Mouse (Mus musculus): ENCODE measurements around the gene Grn.

Gene Grn

DNA sequence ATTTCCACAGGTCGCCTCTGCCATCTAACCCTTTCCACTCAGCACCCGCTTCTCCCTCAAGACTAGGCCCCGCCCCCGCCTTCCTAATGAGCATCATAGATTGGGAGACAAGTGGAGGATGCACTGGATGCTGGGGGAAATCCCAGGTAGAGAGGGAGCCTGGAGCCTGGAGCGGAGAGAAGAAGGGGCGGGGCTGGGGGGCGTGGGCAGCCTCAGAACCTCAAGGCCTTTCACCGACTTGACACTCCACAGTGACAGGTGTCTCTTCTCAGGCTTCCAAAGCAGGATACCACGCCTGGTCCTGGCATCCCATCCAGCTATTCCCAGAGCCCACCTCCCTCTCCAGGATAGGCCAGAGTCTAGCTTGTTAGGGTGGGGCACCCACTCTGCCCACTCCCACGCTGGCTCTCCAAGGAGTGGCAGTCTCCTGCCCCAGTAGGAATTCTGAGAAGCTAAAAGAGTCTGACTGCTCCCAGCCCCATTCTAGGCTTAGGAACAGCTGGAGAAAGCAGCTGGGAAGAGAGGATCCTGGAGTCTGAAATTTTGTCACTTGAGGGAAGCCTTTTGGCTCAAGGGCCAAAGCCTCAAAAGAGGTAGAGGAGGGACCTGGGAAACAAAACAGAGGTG is 15.3 kb downstream of the Grn start:
- no peak for DNase-seq

DNA sequence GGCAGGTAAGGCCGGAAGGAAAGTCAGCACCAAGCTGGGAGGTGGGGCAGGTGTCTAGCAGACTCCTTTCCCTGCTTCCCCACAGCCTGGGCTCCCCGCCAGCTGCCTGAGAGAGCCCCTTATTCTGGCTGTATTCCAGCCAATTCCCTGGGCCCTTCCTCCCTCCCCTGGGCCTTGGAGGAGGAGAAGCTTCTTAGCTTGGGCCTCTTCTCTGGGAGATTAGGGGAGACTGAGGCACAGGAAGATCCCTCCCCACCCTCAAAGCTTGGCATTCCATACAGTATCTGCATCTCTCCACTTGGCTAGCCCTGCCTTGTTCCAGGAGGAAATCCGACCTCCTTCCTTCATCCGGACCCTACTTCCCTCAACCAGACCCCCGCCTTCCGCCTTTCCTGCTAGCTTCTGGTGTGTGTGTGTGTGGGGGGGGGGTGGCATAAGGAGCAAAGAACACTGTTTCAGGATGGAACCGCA is 15.8 kb downstream of the Grn start:
- DNase-seq = no peak

DNA sequence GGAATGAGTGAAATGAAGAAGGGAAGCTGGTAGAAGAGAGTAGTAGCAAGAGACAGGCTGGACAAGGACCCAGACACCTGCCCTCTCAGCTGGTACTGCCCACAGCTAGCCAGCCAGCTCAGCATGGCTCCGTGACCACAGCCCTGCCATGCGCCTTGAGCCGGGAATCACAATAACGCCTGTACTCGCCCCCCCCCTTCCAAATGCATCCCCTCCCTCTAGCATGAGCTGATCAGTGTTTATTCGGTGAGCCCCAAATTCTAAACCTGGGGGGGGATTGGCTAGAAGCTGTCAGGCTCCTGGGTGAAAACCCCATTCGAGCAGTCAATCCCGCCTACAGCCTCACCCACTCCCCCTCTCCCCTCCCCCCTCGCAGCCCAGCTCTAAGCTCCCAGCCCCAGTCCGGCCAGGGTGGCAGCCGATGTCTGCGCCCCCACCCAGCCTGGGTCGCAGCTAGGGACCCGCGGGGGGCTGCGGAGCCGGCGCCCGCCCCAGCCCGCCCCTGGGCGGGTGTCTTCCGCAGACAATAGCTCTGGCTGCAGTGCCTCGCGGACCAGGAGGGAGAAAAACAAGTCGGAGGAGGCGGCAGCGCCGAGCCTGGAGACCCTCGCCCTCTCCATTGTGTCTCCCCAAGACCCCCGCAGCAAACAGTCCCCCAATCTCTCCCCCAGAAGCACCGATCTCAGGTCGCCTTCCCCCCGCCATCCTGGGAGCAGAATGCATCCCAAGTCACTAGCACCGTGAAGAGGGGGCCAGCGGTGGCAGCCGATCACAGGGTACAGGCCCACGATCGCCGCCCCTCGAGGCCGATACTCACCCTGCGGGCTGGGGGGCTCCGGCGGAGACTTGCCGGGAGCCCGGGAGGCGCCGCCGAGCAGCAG is 16.7 kb downstream of the Grn start:
- peak; percentile 23 for DNase-seq

DNA sequence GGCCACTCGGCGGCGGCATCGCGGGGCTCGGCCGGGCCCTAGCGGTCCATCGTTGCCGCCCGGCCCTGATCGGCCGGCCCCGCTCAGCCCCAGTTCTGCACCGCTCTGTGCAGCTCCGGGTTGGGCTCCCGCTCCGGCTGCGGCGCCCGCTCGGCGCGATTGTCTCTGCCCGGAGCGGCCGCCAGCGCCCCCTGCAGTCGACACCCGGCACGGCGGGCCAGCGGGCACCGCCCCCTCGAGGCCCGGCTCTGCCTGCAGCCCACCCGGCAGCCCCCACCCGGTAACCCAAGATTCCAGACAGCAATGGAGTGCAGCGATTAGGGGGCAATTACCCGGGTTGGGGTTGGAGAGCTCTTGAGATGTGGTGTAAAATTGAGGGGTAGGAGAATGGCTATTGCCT is 17.4 kb downstream of the Grn start, which contains the start of gene Fam171a2:
TSS of gene Fam171a2 (minus strand) at position 186 of the 400 bp plus-strand sequence.
- peak; percentile 84 for DNase-seq

DNA sequence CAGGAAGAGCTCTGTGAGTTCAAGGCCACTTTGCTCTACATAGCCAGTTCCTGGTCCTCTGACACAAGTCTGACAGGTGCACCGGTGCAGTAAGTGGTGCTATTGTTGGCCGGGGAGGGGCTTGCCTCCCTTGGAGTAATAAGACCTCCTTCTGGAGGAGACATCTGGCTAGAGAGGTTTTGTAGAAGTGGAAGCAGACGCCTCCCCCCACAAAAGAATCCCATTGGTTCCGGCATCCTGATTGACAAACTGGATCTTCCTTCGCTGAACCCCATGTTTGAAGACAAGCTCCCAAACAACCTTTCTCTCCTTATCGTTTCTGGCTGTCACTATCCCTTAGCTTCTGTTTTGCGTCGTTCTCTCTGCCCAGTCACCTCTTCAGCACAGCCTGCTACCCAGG is 18.2 kb downstream of the Grn start:
- DNase-seq = no peak

DNA sequence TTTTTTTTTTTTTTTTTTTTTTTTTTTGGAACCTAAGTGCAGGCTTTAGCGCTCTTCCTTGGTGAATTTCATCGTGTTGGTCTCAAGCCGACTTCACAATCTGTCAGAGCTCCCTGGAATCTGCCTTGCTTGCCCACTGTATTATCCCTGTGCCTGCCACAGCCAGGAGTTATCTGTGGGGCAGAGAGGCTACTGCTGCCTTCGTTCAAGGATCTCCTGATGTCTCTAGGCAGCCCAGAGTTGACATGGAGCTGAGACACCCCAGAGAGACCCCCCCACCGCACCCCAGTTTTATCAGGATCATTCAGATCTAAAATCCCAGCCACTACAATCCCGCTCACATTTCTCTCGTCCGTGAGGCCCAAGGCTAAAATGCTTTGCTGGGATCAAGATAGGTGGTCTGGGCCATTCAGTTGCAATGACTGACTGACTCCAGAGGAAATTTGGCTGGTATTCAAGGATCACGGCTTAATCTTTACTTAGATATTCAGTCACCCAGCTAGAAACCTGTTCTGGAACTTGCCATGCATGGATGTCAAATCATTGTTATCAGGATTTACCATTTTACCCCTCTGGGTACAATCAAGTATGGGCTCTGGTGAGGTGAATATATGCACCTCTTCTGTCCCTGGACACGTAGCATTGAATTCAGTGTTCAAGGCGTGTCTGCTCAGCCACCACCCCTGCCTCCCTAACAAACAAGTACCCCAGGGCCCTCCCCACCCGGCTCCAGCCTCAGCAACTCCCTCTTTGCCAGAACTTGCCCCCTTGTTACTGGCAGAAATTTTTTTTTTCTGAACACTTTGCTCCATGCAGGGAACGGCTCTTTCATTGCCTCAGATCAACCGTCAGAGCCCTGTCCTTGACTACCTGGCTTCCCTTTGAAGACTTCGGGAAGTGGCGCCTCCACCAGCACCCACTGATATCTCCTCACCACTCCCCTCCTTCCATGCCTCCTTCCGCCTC is 19.2 kb downstream of the Grn start:
- no peak for DNase-seq

DNA sequence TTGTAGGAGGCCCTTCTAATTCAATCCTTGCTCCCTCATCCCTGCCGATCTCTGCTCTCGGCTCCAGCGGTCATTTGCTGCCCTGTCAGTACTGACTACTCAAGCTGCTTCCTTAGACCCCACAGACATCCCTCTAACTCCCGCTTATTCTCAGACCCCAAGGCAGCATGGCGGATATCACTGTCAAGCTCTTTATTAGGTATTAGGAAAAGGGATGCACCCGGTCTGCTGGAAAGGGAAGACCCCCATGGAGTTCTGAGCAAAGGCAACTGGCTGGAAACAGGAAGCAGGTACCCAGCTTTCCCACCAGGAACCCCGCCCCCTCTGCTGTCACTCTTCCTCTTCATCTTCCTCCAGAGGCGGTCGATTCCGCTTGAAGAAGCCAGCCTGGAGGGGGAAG is 23.0 kb downstream of the Grn start:
- DNase-seq = no peak

DNA sequence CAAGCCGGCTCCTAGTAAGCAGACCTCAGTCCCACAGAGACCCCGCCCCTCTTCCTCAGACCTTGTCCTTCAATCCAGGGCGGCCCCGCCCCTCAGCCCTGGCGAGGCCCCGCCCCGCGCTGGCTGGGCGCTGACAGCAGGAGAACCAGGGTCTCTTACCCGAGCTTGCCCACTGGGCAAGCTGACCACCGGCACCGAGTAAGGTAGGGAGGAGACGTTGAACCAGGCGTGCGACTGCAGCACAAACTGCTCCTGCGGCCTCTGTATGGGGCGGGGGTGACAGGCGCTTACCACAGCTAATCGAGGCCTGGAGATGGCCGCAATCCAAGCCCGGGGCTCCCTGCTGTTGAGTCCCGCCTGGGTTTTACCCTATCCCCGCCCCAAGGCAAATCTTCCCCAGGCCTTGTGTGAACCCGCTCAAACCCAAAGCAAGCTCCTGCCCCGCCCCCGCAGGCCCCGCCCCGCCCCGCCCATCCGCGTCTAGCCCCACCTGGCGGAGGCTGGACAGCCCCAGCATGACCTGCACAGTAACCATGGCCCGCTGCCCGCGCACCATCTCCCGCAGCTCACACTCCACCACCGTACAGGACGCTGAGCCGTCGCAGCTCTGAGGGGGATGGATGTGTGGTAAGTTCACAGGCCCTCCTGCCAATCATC is 25.8 kb downstream of the Grn start:
- peak; percentile 60 for DNase-seq

DNA sequence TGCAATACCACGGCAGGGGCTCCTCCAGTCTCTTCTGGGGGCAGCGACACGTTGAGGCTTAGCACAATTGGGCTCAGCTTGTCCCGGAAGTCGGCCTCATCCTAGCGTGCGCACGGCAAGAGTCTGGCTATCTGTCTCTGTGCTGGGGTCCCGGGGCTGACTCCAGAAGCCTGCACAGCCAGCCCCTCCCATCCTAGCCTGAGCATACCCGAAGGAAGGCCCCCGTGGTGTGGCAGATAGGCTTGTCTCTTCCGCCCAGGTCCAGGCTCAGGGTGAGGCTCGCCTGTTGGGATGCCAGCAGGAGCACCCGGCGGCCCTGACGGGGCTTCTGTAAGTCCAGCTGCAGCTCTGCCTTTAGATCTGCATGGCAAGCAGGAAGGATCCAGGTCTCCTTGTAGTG is 30.4 kb downstream of the Grn start:
- no peak for DNase-seq

DNA sequence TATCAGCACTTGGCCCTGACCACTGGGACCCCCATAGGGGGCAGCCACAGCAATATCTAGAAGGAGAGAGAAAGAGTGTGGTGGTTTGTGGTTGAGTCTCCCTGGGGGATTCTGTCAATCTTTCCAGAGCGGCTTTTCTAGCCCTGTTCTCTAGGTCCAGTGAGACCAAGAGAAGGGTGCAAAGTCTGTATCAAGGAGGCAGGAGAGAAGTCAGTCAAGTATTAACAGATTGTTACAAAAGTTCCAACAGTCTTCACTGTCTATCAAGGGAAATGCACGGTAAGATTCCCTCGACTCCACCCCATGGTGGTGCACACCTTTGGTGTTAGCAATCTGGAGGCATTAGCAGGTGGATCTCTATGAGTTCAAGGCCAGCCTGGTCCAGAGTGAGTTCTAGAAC is 31.6 kb downstream of the Grn start:
- no peak for DNase-seq

DNA sequence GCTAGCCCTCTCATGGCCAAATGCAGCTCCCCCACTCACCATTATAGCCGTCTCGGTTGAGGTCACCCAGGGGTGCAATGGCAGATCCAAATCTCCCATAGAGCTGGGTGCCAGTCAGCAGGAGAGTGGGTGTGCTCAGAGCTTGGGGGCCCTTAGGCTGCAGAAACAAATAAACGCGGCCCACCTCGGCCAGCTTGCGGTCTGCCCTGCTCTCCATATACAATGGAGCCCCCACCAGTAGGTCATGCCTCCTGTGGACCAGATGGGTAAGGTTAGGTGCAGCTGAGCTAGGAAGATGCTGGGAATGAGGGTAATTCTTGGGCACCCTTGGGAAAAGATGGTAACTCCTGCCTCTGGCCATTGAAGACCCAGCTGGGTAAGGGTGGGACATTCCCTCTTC is 34.8 kb downstream of the Grn start:
- no peak for DNase-seq

DNA sequence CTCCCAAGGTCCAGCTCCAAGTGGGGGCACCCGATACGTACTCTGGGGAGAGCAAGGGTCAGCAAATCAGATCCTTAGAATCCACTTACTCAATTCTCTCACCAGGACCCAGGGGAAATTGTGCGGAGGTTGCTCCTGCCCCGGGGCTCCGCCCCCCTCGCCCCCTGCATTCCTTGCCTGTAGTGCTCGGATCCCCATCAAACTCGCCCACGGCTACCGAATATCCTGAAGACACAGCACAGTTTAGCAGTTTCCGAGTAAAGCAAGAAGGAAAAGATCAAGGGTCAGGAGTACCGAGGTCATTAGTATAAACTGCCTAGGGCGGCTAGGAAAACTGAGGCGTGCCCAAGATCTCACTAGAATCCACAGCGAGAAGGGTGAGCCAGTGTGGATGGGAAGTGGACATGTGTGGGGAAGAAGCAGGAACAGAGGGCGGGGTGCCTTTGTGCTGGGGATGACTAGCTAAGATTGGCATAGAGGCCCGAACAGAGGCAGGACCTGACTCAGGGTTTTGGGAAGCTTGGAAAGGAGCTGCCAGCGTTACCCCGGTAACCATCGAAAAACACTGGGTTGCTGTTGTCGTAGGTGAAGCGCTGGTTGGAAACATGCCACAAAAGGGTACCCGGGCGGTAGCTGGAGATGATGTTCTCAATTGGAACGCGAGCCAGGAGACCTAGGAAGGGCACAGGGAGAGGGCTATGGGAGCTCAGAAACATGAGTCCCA is 35.8 kb downstream of the Grn start:
- no peak for DNase-seq

DNA sequence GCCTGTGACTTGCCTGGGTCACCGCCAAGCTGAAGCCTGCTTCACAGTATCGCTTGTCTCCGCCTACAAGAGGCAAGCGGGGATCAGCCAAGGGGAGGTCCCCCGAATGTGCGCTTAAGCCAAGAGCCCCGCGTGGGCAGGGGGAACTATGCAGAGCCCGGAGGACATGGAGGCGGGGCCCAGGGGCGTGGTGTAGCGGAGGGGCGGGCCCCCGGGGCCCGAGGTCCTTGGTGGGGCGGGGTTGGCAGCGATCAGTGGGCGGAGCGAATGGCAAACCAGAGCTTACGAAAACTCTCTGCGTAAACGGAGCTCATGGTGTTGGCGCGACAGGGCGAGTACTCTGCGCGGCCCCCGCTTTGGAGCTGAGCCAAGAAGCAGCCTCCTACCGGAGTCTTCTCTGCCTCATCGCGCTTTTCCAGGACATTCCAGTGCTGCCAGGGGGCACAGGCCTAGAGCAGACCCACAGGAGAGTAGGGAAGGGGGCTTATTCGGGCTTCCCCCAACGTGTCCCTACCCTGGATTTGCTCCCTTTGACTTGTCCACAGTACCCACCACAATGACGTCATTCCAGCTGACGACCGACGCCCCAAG is 37.0 kb downstream of the Grn start:
- peak; percentile 97 for DNase-seq

DNA sequence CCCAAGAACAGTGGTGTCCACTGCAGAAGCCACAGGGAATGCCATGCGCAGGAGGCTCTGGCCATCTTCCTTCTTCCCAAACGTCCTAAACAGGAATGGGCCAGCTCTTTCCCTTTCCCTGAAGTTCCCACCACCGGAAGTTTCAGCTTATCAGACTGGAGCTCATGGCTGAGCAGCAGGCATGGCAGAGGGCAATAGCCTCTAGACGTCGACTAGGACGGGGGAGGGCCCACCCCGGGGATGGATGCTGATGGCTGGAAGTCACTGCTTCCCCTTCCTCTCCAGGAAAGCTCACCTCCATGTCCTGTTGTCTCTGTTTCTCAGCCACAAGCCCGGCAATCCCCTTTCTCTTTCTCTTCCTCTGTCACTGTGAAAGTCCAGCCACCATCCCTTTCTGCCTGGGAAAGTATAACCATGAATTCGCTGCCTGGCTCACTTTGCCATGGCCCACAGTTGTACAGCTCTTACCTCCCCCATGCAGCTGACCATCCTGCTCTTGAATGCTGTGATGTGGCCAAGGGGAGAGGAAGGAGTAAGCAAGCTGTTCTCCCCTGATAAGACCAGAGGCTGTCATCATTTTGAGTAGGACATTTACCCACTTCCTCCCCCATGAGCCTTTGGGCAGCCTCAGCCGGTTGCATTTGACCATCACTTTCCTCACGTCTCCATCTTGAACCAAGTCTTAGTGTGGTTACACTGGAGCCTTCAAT is 39.7 kb downstream of the Grn start, which contains the start of gene Itga2b:
TSS of gene Itga2b (minus strand) at position 475 of the 710 bp plus-strand sequence.
- DNase-seq = no peak

DNA sequence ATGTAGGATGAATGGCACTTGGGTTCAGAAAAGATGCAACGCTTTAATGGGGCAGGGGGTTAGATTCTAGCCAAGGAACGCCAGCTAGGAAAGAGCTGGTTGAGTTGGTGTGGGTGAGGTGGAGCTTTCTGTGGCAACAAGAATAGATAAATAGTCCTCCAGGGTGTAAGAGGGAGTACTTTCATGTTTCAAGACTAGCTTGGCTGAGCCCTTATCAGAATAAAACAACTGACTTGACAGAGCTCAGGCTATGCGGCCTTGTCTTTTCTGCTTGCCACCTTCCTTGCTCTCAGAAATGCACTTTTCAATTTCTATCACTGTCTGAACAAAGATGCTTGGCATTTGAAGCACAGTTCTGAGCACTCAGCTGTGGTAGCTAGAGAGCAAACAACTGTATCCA is 44.9 kb downstream of the Grn start:
- DNase-seq = no peak

DNA sequence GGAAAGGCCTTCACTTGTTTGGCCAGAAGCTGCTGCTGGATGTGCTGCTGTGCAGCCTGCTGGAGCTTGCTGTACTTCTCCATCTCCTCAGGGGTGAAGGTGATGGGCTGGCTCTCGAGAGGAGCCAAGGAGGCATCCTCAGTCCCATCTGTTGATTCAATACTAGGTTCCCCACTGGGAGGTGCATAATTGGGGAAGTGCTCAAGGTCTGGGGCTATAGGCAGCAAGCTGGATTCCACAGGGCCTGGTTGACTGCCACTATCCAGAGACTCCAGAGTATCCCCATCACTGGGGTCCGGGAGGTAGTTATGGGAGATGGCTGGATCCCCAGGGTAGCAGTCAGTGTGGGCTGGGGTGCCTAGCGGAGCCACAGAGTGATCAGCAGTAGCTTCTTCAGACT is 48.6 kb downstream of the Grn start:
- DNase-seq = no peak

DNA sequence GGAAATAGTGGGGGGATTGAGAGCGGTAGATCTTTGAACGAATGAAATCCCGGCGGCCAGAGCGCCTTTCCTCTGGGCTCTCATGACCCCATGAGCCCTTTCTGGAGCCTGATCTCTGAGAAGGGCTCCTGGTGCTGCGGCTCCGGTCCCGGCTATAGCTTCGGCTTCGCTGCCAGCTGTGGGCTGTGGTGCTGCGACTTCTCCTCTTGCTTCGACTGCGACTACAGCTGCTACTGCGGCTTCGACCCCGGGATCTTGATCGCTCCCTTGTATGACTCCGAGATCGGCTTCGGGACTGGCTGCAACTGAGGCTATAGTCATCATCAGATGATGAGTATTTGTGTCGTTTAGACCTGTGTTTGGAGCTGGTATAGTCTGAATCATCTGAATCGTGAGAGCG is 49.5 kb downstream of the Grn start:
- DNase-seq = no peak

DNA sequence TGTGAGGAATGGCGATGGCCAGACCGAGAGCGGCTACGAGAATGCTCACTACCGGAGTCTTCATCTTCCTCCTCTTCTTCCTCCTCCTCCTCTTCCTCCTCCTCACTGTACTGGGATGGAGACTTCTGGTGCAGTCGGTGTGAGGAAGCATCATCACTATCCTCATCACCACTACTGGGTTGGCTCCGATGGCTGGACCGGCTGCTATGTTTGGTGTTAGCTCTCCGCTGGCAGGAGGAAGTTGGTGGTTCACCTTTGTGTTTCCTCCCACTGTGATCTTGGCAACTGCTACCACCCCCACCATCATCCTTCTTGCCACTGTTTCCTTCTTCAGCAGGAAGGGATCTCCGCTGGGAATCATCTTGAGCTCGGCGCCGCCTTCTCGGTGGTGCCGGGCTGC is 50.0 kb downstream of the Grn start:
- no peak for DNase-seq

DNA sequence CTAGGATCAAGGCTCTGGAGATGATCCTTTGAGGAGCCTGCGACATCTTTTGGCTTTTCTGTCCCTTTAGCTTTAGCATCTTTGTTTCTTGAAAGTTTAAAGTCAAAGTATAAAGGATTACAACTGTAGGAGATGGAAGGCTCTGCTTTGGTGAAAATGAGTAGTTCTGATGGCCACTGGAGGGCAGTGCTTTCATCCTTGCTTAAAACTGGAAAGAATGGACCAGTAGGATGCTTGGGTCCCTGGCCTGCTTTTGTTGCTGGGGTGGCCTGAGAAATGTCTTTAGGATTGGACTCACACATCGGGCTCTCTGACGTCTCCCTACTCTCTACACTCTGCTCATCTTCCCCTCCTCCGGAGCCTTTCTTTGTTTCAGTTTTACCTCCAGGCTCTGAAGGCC is 50.8 kb downstream of the Grn start:
- DNase-seq = no peak

DNA sequence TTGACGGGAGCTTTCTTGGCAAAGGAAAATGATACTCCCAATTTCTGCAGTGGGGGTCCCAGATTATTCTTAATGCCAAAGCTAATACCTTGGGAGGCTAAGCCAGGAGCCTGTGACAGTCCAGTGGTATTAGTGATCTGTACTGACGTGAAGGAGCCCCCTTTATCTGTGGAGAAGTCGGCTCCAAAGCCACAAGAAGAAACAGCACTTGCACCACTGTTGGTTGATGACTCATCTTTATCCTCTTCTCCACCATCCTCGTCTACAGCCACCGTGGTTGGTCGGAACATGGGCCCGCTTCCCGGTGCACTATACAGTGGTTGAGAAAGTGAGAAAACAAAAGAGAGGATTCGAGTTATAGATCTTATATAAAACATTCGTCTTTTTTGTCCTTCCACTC is 51.7 kb downstream of the Grn start:
- DNase-seq = no peak
